Mouse (Mus musculus): ENCODE measurements around the gene Ndufv1. TPM values are rescaled to one million over a fixed set of nuclear protein-coding genes. Genes with fewer than 3 reads are reported as not detected.
"Not testable (repeated sequence)": the region's sequence is repeated elsewhere in the genome, so short reads cannot be mapped to it uniquely, and the experiment has no call there.

Gene Ndufv1
- 220 and 241 TPM in 2 replicates for polyA plus RNA-seq (2015; fragmentation: Nextera tagmentation; extraction: Ambion mirVana)

DNA sequence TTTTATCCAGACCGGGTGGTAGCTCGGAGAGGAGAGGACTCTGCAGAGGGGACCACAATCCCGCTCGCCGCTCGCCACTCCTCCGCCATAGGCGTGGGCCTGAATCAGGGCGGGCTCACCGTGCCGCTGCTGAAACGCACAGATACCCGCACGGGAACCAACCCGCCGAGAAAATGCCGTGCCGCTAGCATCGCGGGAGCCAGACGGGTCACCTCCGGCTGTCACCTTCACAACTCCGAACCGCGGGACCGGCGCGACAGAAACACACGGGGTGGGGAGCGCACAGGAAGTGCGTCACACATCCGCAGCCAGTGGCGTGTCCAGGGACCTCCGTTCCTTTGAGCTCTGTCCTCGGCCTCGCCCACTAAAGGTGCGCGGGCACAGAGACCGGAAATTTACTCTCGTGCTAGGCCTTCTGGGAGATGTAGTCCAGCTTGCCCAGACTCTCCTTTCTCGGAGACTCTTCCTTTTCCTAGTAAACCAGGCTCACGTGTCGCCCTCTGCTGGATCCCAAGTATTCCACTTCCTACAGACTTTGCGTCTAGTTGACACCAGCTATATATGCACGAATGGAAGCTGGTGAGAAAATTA is at the start of gene Ndufv1:
TSS of gene Ndufv1 (minus strand) at position 375 of the 591 bp plus-strand sequence.
- peak within 1 kb of the TSS; percentile 75 for H3K4me2 ChIP-seq
- peak within 1 kb of the TSS; percentile 80 for H3K4me3 ChIP-seq
- H3K27ac ChIP-seq, result peak within 1 kb of the TSS; percentile 79
- peak; percentile 100 for ATAC-seq (ENCODE audit: low FRiP score)
- H3K9ac ChIP-seq, result peak within 1 kb of the TSS; percentile 88
- H3K27me3 ChIP-seq, result no peaks in the 10 kb centered on the region
- H3K9me3 ChIP-seq, result no peaks in the 10 kb centered on the region
- under 1% methylated on average over 45 of the region's 45 CpGs for WGBS
- peaks cover 33% of the 10 kb centered on the region for H3K36me3 ChIP-seq
- peaks cover 14% of the 10 kb centered on the region for H3K4me1 ChIP-seq (replicated peaks)

DNA sequence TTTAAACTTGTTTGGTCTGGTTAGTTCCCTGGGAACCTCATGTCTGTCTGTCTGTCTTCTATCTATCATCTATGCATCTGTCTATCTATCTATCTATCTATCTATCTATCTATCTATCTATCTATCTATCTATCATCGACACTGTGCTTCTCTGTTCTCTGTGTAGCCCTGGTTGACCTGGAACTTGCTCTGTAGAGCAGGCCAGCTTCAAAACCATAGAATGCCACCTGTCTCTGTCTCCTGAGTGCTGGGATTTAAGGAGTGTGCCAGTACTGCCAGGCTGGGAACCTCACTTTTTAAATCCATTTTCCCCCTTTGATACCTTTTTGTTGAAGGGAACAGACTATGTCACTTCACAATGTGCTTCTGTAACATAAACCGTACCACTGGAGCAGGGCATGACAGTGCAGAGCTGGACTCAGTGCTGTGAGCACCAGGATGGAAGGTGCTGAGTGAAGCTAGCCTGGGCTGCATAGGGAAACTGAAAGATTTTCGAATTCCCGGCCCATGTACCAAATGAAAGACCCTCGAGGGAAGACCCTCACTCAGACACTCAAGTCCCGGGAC is 48.4 kb upstream of the Ndufv1 start:
- Histone ChIP-seq H3K27me3 (no peaks in the 10 kb centered on the region), H3K27ac (no peak overlapping the region), H3K4me1 (replicated peaks) (no peaks in the 10 kb centered on the region), H3K4me2 (no peak overlapping the region), H3K4me3 (no peak overlapping the region), H3K9me3 (no peaks in the 10 kb centered on the region), H3K9ac (no peak overlapping the region), H3K36me3 (no peaks in the 10 kb centered on the region)
- ATAC-seq (ENCODE audit: low FRiP score), result no peak
- 92% methylated on average over 6 of the region's 6 CpGs for WGBS

DNA sequence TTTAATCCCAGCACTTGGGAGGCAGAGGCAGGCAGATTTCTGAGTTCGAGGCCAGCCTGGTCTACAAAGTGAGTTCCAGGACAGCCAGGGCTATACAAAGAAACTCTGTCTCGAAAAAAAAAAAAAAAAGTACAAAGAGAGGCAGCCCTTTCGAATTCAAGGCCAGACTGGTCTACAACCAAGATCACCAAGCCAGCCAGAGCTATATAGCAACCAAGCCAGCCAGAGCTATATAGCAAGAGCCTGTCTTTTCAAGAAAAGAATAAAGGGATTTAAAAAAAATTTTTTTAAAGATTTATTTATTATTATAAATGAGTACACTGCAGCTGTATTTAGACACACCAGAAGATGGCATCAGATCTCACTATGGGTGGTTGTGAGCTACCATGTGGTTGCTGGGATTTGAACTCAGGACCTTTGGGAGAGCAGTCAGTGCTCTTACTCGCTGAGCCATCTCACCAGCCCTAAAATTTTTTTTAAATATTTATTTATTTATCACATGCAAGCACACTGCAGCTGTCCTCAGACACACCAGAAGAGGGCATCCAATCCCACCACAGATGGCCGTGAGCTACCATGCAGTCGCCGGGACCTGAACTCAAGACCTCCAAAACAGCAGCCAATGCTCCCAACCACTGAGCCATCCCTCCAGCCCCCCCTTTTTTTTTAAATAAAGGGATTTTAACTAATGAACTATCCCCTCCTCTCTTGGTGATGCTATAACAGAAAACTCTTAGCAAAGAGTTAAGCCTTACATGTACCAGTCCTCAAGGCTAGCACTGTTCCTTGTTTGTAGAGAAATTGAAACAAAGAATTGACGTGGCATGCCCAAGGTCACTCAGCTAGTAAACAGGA is 47.7 kb upstream of the Ndufv1 start:
- not testable (repeated sequence) for H3K4me1 ChIP-seq (replicated peaks); H3K27ac ChIP-seq; H3K36me3 ChIP-seq; H3K4me2 ChIP-seq; H3K27me3 ChIP-seq; ATAC-seq (ENCODE audit: low FRiP score); H3K4me3 ChIP-seq; H3K9me3 ChIP-seq; H3K9ac ChIP-seq
- WGBS, result 86% methylated on average over 8 of the region's 8 CpGs

DNA sequence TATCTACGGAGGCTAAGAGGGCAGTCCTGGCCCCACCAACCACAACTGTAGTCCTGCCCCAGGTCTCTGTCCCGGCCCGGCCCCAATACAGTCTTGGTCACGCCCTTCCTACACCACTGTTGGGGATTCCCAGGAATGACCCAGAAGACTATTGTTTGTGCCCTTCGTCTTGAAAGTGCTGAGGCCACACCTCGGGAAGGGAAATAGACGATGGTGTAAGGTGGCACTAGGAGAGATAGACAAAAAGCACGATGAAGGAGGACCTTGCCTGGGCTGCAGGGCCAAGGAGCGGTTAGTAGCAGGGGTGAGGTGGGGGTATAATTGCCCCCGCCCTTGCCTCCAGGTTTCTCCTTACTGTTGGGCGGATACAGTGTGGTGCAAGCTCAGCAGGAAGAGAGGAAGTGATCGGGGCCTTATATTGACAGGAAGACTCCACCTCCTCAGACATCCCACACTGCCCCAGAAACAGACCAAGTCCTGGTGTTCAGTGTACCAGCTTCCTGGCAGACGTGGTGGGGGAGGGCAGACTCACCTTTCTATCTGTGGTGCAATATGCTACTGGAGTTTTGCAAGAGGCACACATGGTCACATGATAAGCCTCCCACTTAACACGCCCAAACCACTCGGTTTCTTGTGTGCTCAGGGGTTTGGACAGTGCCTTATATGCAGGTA is 46.6 kb upstream of the Ndufv1 start, which contains the start of gene Gstp3:
TSS of gene Gstp3 (minus strand) at position 501 of the 672 bp plus-strand sequence.
- Histone ChIP-seq H3K36me3 (no peaks in the 10 kb centered on the region), H3K9me3 (no peaks in the 10 kb centered on the region), H3K4me2 (no peak within 1 kb of the TSS), H3K4me1 (replicated peaks) (no peaks in the 10 kb centered on the region), H3K9ac (no peak within 1 kb of the TSS), H3K27me3 (0 out of 2 replicates have a peak, but pooled peaks cover 4% of the 10 kb centered on the region), H3K4me3 (no peak within 1 kb of the TSS), H3K27ac (no peak within 1 kb of the TSS)
- ATAC-seq (ENCODE audit: low FRiP score), result no peak
- WGBS, result 86% methylated on average over 15 of the region's 15 CpGs

DNA sequence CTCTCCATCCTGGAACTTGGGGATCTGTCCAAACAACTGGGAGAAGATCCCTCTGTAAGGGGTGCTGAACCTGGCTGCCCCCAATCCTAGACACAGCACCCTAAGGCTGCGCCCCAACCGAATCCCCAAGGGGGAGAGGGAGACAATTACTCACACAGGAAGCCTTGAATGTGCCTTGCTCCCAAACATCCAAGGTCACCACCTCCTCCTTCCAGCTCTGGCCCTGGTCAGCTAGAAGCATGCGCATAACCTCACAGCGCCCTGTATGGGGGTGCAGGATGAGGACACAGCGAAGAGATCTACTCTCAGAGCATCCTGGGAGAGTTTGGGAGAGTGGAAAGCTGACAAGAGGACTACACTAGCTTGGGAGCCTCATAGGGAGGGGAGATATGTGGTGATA is 46.0 kb upstream of the Ndufv1 start:
- H3K4me1 ChIP-seq (replicated peaks), result no peaks in the 10 kb centered on the region
- no peak overlapping the region for H3K4me2 ChIP-seq
- H3K36me3 ChIP-seq, result no peaks in the 10 kb centered on the region
- H3K9ac ChIP-seq, result no peak overlapping the region
- 92% methylated on average over 5 of the region's 5 CpGs for WGBS
- 0 out of 2 replicates have a peak, but pooled peaks cover 4% of the 10 kb centered on the region for H3K27me3 ChIP-seq
- H3K9me3 ChIP-seq, result no peaks in the 10 kb centered on the region
- no peak overlapping the region for H3K4me3 ChIP-seq
- no peak for ATAC-seq (ENCODE audit: low FRiP score)
- no peak overlapping the region for H3K27ac ChIP-seq

DNA sequence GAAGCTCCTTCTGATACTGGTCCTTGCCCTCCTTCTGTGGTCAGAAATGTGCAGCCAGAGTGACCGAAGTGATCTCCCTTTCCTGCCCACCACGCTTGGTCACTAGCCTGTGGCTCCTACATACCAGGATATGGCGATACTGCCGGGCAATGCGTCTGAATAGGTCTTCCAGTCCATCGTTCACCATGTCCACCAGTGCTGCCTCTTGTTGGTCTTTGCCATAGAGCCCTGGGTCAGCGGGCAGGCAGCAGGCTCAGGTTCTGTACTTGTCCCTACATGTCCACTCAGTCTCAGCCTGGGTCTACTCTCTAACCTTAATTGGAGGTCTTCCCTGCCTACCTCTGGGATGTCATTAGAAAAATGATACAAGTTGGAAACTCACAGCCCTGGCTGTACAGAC is 45.4 kb upstream of the Ndufv1 start:
- Histone ChIP-seq H3K27me3 (0 out of 2 replicates have a peak, but pooled peaks cover 4% of the 10 kb centered on the region), H3K9me3 (no peaks in the 10 kb centered on the region), H3K36me3 (no peaks in the 10 kb centered on the region), H3K4me1 (replicated peaks) (no peaks in the 10 kb centered on the region), H3K4me2 (no peak overlapping the region), H3K9ac (no peak overlapping the region), H3K27ac (no peak overlapping the region), H3K4me3 (no peak overlapping the region)
- ATAC-seq (ENCODE audit: low FRiP score), result no peak
- 96% methylated on average over 7 of the region's 7 CpGs for WGBS

DNA sequence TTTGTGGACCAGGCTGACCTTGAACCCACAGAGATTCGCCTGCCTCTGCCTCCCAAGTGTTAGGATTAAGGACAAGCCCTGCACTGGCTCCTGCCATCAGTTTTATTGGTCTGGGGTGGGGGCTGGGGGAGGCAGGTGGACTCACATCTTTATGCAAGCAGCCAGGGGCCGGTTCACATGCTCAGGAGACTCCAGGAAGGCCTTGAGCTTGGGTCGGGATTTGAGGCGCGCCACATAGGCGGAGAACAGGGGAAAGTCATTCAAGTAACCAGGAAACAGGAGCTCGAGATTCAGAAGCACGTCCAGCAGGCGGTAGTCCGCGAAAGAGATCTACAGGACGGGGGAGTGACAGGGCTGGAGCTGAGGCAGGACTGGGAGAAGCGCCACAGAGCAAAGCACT is 44.8 kb upstream of the Ndufv1 start:
- Histone ChIP-seq H3K4me3 (no peak overlapping the region), H3K4me1 (replicated peaks) (no peaks in the 10 kb centered on the region), H3K9ac (no peak overlapping the region), H3K36me3 (no peaks in the 10 kb centered on the region), H3K27ac (no peak overlapping the region), H3K9me3 (no peaks in the 10 kb centered on the region), H3K4me2 (no peak overlapping the region), H3K27me3 (0 out of 2 replicates have a peak, but pooled peaks cover 4% of the 10 kb centered on the region)
- WGBS, result 88% methylated on average over 13 of the region's 13 CpGs
- no peak for ATAC-seq (ENCODE audit: low FRiP score)

DNA sequence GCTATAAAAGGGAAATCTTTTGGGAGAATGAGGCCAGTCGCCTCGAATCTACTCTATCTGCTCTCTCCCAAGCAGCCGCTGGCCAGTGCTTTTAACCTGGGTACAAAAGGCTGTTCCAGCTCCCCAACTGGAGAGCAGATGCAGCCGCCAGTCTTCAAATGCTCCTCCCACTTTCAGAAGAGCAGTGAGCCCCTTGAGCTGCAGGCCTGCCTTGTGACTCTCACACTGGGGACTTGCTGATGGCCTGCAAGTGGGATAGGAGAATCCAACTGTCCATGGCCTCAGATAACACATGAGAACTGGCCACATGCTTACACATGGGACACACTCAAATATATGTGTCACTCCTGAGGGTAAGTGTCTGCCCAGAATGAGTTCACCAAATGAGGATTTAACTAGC is 44.1 kb upstream of the Ndufv1 start:
- H3K27me3 ChIP-seq, result 0 out of 2 replicates have a peak, but pooled peaks cover 4% of the 10 kb centered on the region
- H3K36me3 ChIP-seq, result no peaks in the 10 kb centered on the region
- no peak overlapping the region for H3K9ac ChIP-seq
- no peak overlapping the region for H3K4me2 ChIP-seq
- no peak for ATAC-seq (ENCODE audit: low FRiP score)
- H3K27ac ChIP-seq, result no peak overlapping the region
- 33% methylated on average over 4 of the region's 4 CpGs for WGBS
- no peaks in the 10 kb centered on the region for H3K4me1 ChIP-seq (replicated peaks)
- no peak overlapping the region for H3K4me3 ChIP-seq
- no peaks in the 10 kb centered on the region for H3K9me3 ChIP-seq

DNA sequence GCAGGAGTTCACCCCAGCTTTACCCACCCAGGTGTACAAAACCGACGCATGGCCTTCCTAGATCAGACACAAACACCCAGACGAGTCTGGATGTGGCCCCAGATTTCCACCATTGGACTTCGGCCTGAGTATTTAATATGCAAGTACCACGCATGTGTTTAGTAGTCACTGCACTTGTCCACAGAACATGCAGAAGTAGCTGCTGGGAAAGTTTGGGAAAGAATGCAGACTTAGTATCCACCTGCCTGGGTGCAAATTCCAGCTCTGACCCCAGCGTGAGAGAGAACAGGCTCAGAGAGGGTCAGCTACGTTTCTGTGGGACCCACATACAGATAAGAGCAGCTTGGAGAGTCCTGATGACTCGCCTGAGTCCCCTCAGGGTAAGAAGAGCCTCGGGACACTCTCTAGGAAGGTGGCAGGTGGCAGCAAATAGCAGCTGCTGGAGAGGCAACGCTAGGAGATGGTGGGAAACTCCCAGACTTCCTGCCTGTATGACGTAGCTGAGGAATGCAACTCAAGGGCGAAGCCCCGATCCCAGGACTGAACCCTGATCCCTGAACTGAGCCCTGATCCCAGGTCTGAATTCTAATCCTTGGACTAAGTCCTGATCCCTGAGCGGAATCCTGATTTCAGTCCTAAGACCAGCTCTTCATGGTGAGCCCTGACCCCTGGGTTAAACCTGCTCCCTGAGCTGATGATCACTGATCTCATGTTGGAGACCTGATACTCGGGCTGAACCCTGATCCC is 43.5 kb upstream of the Ndufv1 start:
- H3K4me3 ChIP-seq, result no peak overlapping the region
- H3K27me3 ChIP-seq, result 0 out of 2 replicates have a peak, but pooled peaks cover 4% of the 10 kb centered on the region
- no peaks in the 10 kb centered on the region for H3K36me3 ChIP-seq
- no peak overlapping the region for H3K27ac ChIP-seq
- no peak for ATAC-seq (ENCODE audit: low FRiP score)
- 65% methylated on average over 15 of the region's 15 CpGs for WGBS
- no peaks in the 10 kb centered on the region for H3K9me3 ChIP-seq
- H3K4me1 ChIP-seq (replicated peaks), result no peaks in the 10 kb centered on the region
- H3K4me2 ChIP-seq, result no peak overlapping the region
- no peak overlapping the region for H3K9ac ChIP-seq

DNA sequence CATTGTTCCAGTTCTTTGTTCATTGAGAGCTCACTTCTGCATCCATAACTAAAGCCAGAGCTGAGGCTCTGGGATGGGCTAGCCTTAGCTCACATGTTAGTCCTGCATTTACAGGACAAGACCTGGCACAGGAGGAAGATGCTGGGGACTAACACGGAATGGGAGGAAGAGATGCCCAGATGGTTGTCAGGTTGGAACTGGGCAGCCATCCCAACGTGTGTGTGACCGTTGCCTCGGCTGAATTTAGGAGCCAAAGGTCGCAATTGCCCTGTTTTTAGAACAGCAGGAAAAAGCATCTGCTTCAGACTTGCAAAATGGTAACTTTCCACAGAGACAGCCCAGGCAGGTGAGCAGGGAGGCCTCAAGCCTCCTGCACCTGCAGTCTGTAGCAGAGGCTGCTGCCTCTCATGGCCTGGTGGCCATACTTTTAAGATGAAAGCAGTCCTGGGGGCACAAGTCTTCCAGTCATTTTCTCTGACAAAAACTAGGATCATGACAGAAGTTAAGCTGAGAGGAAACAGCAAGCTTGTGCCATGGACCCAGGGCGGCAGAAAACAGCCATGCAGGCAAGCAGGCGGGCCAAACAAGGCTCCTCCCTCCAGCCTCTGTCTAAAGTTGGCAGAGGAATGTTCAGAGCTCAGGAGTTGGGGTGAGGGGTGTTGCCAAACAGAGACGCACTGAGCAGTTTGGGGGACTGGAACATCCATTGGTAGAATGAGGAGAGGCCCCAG is 42.8 kb upstream of the Ndufv1 start:
- WGBS, result 76% methylated on average over 8 of the region's 8 CpGs
- Histone ChIP-seq H3K9ac (no peak overlapping the region), H3K27me3 (0 out of 2 replicates have a peak, but pooled peaks cover 4% of the 10 kb centered on the region)

DNA sequence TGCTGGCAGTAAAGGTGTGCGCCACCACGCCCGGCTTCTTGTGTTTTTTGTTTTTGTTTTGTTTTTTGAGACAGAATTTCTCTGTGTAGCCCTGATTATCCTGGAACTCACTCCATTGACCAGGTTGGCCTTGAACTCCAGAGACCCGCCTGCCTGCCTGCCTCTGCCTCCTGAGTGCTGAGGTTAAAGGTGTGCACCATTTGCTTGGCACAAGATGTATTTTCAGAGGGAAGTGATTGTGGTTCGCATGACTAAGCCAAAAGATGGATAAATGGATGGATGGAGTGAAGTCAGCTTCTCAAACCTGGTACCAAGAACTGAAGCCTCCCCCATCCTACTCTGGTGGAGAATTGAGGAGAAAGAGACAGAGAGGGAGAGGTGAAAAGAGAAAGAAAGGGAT is 42.0 kb upstream of the Ndufv1 start:
- no peak overlapping the region for H3K4me2 ChIP-seq
- no peaks in the 10 kb centered on the region for H3K36me3 ChIP-seq
- H3K27ac ChIP-seq, result no peak overlapping the region
- H3K4me3 ChIP-seq, result no peak overlapping the region
- H3K27me3 ChIP-seq, result 0 out of 2 replicates have a peak, but pooled peaks cover 4% of the 10 kb centered on the region
- no peak for ATAC-seq (ENCODE audit: low FRiP score)
- H3K4me1 ChIP-seq (replicated peaks), result no peaks in the 10 kb centered on the region
- 91% methylated on average over 5 of the region's 5 CpGs for WGBS
- H3K9me3 ChIP-seq, result no peaks in the 10 kb centered on the region
- H3K9ac ChIP-seq, result no peak overlapping the region

More for the DNA sequence above, 42.8 kb upstream of the Ndufv1 start:
- no peak for ATAC-seq (ENCODE audit: low FRiP score)
- Histone ChIP-seq H3K4me1 (replicated peaks) (no peaks in the 10 kb centered on the region), H3K36me3 (no peaks in the 10 kb centered on the region), H3K4me3 (no peak overlapping the region), H3K4me2 (no peak overlapping the region), H3K27ac (no peak overlapping the region), H3K9me3 (no peaks in the 10 kb centered on the region)

Data from hindbrain, embryonic 13.5 days (tissue).